Mouse (Mus musculus) midbrain, postnatal 0 days (tissue): ENCODE measurements at regions not wholly inside any gene's neighbourhood (a gene's known extent, or its start where the extent isn't known, plus 50 kb on each side); places are given as distances from the start of the nearest gene placed in this dataset.

ENCODE experiments used
- ATAC-seq: fragments of 200-750 bp; cut with Nextera tagmentation; 2 replicates; pipeline ENCODE4 v1.8.0; 2017; ENCODE audit warnings: moderate number of reproducible peaks, mild to moderate bottlenecking, moderate TSS enrichment, moderate library complexity; ENCODE audit not compliant: low FRiP score
- DNase-seq: peaks from one replicate; pipeline ENCODE4 v3.0.0-alpha.2; 2015; ENCODE audit warnings: low spot score
- H3K27ac ChIP-seq: fragments of 300-500 bp; sonication (generic); 2 replicates; pipeline ENCODE4 v1.5.1; 2014; ENCODE audit warnings: low read depth, mild to moderate bottlenecking, low read length, mixed read lengths
- H3K27me3 ChIP-seq: fragments of 300-500 bp; sonication (generic); 2 replicates; pipeline ENCODE4 v1.6.1; 2014; ENCODE audit warnings: low read length, control low read depth, mixed read lengths; ENCODE audit not compliant: insufficient read depth
- H3K36me3 ChIP-seq: fragments of 300-500 bp; sonication (generic); 2 replicates; pipeline ENCODE4 v1.6.1; 2014; ENCODE audit warnings: low read length, control low read depth, mixed read lengths; ENCODE audit not compliant: insufficient read depth
- H3K4me1 ChIP-seq: fragments of 300-500 bp; sonication (generic); 2 replicates; pipeline ENCODE4 v1.6.1; 2014; ENCODE audit warnings: mild to moderate bottlenecking, control low read depth, antibody characterized with exemption, low read length, mixed read lengths; ENCODE audit not compliant: insufficient read depth
- H3K4me2 ChIP-seq: fragments of 300-500 bp; sonication (generic); 2 replicates; pipeline ENCODE4 v1.6.1; 2014; ENCODE audit warnings: low read depth, mild to moderate bottlenecking, low read length, mixed read lengths; ENCODE audit not compliant: poor library complexity, severe bottlenecking
- H3K4me3 ChIP-seq: fragments of 300-500 bp; sonication (generic); 2 replicates; pipeline ENCODE4 v1.5.1; 2014; ENCODE audit warnings: low read depth, mild to moderate bottlenecking, low read length, moderate library complexity
- H3K9ac ChIP-seq: fragments of 300-500 bp; sonication (generic); replicated peaks from 2 replicates; pipeline ENCODE4 v1.6.1; 2014; ENCODE audit warnings: mild to moderate bottlenecking, low read length, moderate library complexity, mixed read lengths; ENCODE audit not compliant: poor library complexity, severe bottlenecking
- H3K9me3 ChIP-seq: fragments of 300-500 bp; sonication (generic); 2 replicates; pipeline ENCODE4 v1.6.1; 2016; ENCODE audit warnings: low read length, control low read depth
- CTCF ChIP-seq: IDR thresholded peaks from 2 replicates; pipeline ENCODE4 v1.5.1; 2016; ENCODE audit warnings: antibody characterized with exemption, mild to moderate bottlenecking
- WGBS: fragments of 180-500 bp; shearing (Covaris S2); extraction: QIAGEN DNeasy Blood & Tissue Kit; methylation state at CpG from one replicate; pipeline ENCODE4 v1.1.7; 2014; 5-methylcytosine and 5-hydroxymethylcytosine counted together

DNA sequence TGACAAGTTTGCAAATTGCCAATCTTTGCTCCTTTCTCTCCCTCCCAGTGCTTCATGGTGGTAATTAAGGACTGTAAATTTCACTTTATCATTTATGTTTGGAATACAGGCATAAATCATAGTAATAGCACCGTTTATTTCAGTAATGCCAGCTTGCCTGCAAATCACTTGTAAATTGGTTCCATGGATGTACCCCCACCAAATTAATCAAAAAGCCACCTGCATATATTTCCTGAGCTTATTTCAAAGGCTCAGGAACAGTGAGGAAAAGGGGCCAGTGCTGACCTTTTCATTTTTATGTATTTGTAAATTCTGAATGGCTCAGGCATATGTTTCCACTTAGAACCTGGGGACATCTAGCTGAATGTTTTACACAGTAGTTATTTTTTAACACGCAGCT is 115.0 kb downstream of the D3Ertd751e start:
- DNase-seq: no peak
- no peak for TF ChIP-seq CTCF
- Histone ChIP-seq H3K27me3 (no peaks in the 10 kb centered on the region), H3K4me2 (no peak overlapping the region), H3K9me3 (no peaks in the 10 kb centered on the region), H3K9ac (no peak overlapping the region), H3K36me3 (no peaks in the 10 kb centered on the region), H3K4me1 (no peaks in the 10 kb centered on the region), H3K27ac (no peak overlapping the region), H3K4me3 (no peak overlapping the region)
- WGBS: 73% methylated on average over 2 of the region's 2 CpGs
- no peak for ATAC-seq

DNA sequence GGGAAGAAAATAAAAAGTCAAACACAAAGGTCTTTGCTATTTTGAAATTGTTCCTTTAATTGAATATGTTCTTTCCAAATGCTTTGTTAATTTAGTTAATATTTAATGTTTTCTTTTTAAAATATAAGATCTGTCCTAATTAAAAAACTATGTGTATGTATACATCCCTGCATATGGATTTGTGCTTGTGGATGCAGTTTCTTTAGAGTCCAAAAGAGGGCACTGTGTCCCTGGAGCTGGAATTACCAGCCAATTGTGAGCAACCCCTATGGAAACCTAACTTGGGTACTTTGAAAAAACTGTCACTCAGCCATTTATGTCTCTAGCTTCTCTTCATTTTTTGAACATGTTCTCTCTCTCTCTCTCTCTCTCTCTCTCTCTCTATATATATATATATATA is 120.3 kb downstream of the D3Ertd751e start:
- no peak overlapping the region for H3K4me3 ChIP-seq
- ATAC-seq: no peak

DNA sequence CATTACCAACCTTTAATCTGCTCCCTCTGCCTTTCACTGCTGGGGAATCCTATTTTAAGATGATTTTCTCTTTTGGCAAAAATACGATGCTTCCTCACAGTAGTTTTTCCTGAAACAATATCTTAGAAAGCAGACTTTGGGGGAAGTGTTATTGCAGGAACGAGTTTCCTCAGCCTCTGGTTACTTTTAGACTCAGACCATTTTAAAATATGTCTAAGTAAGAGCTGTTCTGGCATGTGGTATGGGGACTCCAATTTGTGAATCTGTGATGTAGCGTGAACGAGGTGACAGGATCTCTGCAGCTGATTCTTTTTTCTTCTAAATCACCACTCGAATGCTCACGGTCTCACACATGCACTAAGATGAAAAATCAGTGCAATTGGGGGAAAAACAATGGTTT is 166.5 kb downstream of the D3Ertd751e start:
- TF ChIP-seq CTCF: no peak
- ATAC-seq (no peak), DNase-seq (peak; percentile 2)
- H3K36me3 ChIP-seq: no peaks in the 10 kb centered on the region
- H3K9me3 ChIP-seq: no peaks in the 10 kb centered on the region
- no peak overlapping the region for H3K9ac ChIP-seq
- H3K27me3 ChIP-seq: no peaks in the 10 kb centered on the region
- H3K4me3 ChIP-seq: no peak overlapping the region
- no peaks in the 10 kb centered on the region for H3K4me1 ChIP-seq
- H3K27ac ChIP-seq: no peak overlapping the region
- 77% methylated on average over 6 of the region's 6 CpGs for WGBS
- H3K4me2 ChIP-seq: no peak overlapping the region

More for the DNA sequence above, 120.3 kb downstream of the D3Ertd751e start:
- TF ChIP-seq CTCF: peak; percentile 37
- Histone ChIP-seq H3K4me2 (no peak overlapping the region), H3K4me1 (no peaks in the 10 kb centered on the region), H3K27ac (no peak overlapping the region), H3K36me3 (no peaks in the 10 kb centered on the region), H3K27me3 (no peaks in the 10 kb centered on the region), H3K9me3 (no peaks in the 10 kb centered on the region), H3K9ac (no peak overlapping the region)
- no peak for DNase-seq

DNA sequence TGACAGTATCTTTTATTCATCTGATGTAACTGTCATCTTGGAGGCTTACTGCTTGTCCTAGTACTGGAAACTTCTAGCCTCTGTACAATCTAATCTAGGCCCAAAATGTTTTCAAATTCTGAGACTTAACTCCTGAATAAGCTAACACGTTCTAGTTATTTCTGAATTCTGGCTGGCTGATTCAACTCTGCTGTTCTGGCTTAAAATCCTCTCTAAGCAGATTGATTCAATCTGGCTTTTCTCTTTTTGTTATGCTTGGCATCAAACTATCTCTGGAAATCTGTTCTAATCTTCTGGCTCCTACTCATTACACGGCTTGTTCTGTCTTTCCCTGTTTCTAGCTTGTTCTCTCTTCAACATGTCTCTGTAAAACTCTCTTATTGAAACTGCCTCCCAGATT is 170.8 kb downstream of the D3Ertd751e start:
- Histone ChIP-seq H3K36me3 (no peaks in the 10 kb centered on the region), H3K4me1 (no peaks in the 10 kb centered on the region), H3K9ac (no peak overlapping the region), H3K27ac (no peak overlapping the region), H3K27me3 (no peaks in the 10 kb centered on the region), H3K4me2 (no peak overlapping the region), H3K9me3 (no peaks in the 10 kb centered on the region), H3K4me3 (no peak overlapping the region)
- no peak for TF ChIP-seq CTCF
- 65% methylated on average over 2 of the region's 2 CpGs for WGBS
- DNase-seq (no peak), ATAC-seq (no peak)

DNA sequence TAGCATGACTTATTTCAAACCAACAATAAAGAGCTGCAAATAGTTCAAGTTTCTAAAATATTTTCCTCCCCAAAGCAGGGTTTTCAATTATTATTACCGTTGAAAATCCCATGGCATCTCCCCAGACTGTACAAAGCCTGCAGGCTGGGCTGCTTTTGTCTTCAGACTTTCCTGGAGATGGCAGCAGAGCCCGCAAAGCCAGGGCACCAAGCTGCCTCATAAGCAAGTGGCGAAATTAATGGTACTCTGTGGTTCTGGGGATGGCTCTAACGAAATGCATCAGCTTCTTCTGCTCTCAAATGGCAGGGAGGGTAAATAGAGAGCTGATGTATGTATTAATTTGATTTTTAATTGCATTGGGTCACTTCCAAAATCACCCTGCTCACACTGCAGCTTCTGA is 197.4 kb downstream of the D3Ertd751e start:
- Histone ChIP-seq H3K9ac (no peak overlapping the region), H3K27ac (no peak overlapping the region), H3K4me2 (no peak overlapping the region), H3K9me3 (no peaks in the 10 kb centered on the region), H3K4me1 (no peaks in the 10 kb centered on the region), H3K36me3 (no peaks in the 10 kb centered on the region), H3K27me3 (no peaks in the 10 kb centered on the region), H3K4me3 (no peak overlapping the region)
- 30% methylated on average over 4 of the region's 4 CpGs for WGBS
- DNase-seq (peak; percentile 81), ATAC-seq (peak; percentile 52; the same call in 1 of the 2 replicates)
- peak; percentile 82 for TF ChIP-seq CTCF

DNA sequence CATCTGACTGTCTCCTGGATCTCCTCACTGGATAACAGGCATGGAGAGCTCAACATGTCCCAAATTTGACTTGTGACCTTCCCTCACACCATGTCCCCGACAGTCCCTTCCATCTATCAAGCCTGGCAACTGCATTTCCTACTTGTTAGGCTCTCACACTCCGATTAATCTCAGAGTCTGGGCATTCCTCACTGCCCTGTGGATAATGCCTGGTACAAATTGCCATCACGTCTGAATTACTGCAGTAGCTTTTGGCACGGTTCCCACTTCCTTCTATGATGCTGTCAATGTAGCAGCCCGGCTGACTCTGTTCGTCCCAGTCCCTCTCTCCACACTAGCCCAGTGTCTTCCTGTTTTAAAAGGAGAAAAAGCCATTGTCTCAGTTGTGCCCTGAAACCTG is 200.6 kb downstream of the D3Ertd751e start:
- no peak overlapping the region for H3K27ac ChIP-seq
- no peaks in the 10 kb centered on the region for H3K27me3 ChIP-seq
- ATAC-seq: peak; percentile 48; the same call in 1 of the 2 replicates
- H3K4me2 ChIP-seq: no peak overlapping the region
- no peaks in the 10 kb centered on the region for H3K36me3 ChIP-seq
- H3K9ac ChIP-seq: no peak overlapping the region
- no peaks in the 10 kb centered on the region for H3K4me1 ChIP-seq
- DNase-seq: peak; percentile 86
- 31% methylated on average over 6 of the region's 6 CpGs for WGBS
- H3K4me3 ChIP-seq: no peak overlapping the region
- TF ChIP-seq CTCF: no peak
- H3K9me3 ChIP-seq: no peaks in the 10 kb centered on the region
